Mouse (Mus musculus) limb, embryonic 12.5 days (tissue): Measurements from ENCODE around the gene Dicer1. TPM values are rescaled to one million over a fixed set of nuclear protein-coding genes. Genes with fewer than 3 reads are reported as not detected.

Source experiments
- ATAC-seq: fragments of 200-750 bp; cut with Nextera tagmentation; 2 replicates; pipeline ENCODE4 v1.8.0; 2017; ENCODE audit warnings: low read depth, moderate TSS enrichment; ENCODE audit not compliant: insufficient number of reproducible peaks, insufficient read depth, low FRiP score, low TSS enrichment
- H3K27ac ChIP-seq: fragments of 300-500 bp; sonication (generic); 2 replicates; pipeline ENCODE4 v1.5.1; 2016; ENCODE audit warnings: mild to moderate bottlenecking, moderate library complexity
- H3K27me3 ChIP-seq: fragments of 300-500 bp; sonication (generic); 2 replicates; pipeline ENCODE4 v1.6.1; 2016; ENCODE audit warnings: mild to moderate bottlenecking, moderate library complexity
- H3K36me3 ChIP-seq: fragments of 300-500 bp; sonication (generic); 2 replicates; pipeline ENCODE4 v1.6.1; 2016; ENCODE audit warnings: mild to moderate bottlenecking, moderate library complexity
- H3K4me1 ChIP-seq: fragments of 300-500 bp; sonication (generic); replicated peaks from 2 replicates; pipeline ENCODE4 v1.6.1; 2016
- H3K4me2 ChIP-seq: fragments of 300-500 bp; sonication (generic); 2 replicates; pipeline ENCODE4 v1.6.1; 2016; ENCODE audit warnings: mild to moderate bottlenecking, moderate library complexity
- H3K4me3 ChIP-seq: fragments of 300-500 bp; sonication (generic); replicated peaks from 2 replicates; pipeline ENCODE4 v1.5.1; 2016; ENCODE audit warnings: mild to moderate bottlenecking
- H3K9ac ChIP-seq: fragments of 300-500 bp; sonication (generic); replicated peaks from 2 replicates; pipeline ENCODE4 v1.6.1; 2016; ENCODE audit warnings: mild to moderate bottlenecking, moderate library complexity
- H3K9me3 ChIP-seq: fragments of 300-500 bp; sonication (generic); 2 replicates; pipeline ENCODE4 v1.6.1; 2016; ENCODE audit warnings: mild to moderate bottlenecking, moderate library complexity
- WGBS: fragments of 180-500 bp; shearing (Covaris S2); methylation state at CpG from one replicate; pipeline ENCODE4 v1.1.7; 2016; 5-methylcytosine and 5-hydroxymethylcytosine counted together
- polyA plus RNA-seq: library from polyadenylated mRNA; unstranded; fragments of >200 nt; fragmentation: Nextera tagmentation; extraction: Ambion mirVana; gene quantifications from 2 replicates; pipeline ENCODE4 v1.2.1, GENCODE M21; 2016

Dicer1 gene
- polyA plus RNA-seq = 56.2 and 57.6 TPM in 2 replicates

GRCm38 (mm10) chr12:104751814-104752765 lies at the start of gene Dicer1:
Gene Dicer1, minus strand, starts transcription at chr12:104751952.
- H3K9me3 ChIP-seq = no peaks in the 10 kb centered on the region
- under 1% methylated on average over 93 of the region's 94 CpGs for WGBS
- H3K36me3 ChIP-seq = peaks cover 13% of the 10 kb centered on the region
- peaks cover 31% of the 10 kb centered on the region for H3K4me1 ChIP-seq
- peak within 1 kb of the TSS; percentile 97 for H3K4me3 ChIP-seq
- H3K4me2 ChIP-seq = peak within 1 kb of the TSS; percentile 92
- ATAC-seq = peak; percentile 90
- H3K9ac ChIP-seq = peak within 1 kb of the TSS; percentile 94
- H3K27ac ChIP-seq = peak within 1 kb of the TSS; percentile 92
- no peaks in the 10 kb centered on the region for H3K27me3 ChIP-seq

- no peak overlapping the region for H3K9ac ChIP-seq
- ATAC-seq = no peak
- 95% methylated on average over 3 of the region's 3 CpGs for WGBS
- no peak overlapping the region for H3K4me3 ChIP-seq
- H3K27ac ChIP-seq = no peak overlapping the region
- H3K4me1 ChIP-seq = peaks cover 30% of the 10 kb centered on the region
- H3K9me3 ChIP-seq = peaks cover 20% of the 10 kb centered on the region
- H3K4me2 ChIP-seq = no peak overlapping the region
- H3K27me3 ChIP-seq = peaks cover 57% of the 10 kb centered on the region
- H3K36me3 ChIP-seq = peaks cover 37% of the 10 kb centered on the region
These were observed 47.6 kb upstream of the Dicer1 start for GRCm38 (mm10) chr12:104799365-104799764.

GRCm38 (mm10) chr12:104797905-104798304 lies 46.2 kb upstream of the Dicer1 start:
- Histone ChIP-seq H3K27me3 (peaks cover 51% of the 10 kb centered on the region), H3K4me1 (peaks cover 28% of the 10 kb centered on the region), H3K27ac (no peak overlapping the region), H3K9ac (no peak overlapping the region), H3K4me2 (no peak overlapping the region), H3K4me3 (no peak overlapping the region), H3K36me3 (peaks cover 37% of the 10 kb centered on the region), H3K9me3 (peaks cover 20% of the 10 kb centered on the region)
- ATAC-seq = no peak
- 94% methylated on average over 6 of the region's 6 CpGs for WGBS

- Histone ChIP-seq H3K4me1 (peaks cover 19% of the 10 kb centered on the region), H3K27me3 (peaks cover 42% of the 10 kb centered on the region), H3K9ac (no peak overlapping the region), H3K36me3 (peaks cover 40% of the 10 kb centered on the region), H3K4me3 (no peak overlapping the region), H3K27ac (no peak overlapping the region), H3K4me2 (no peak overlapping the region), H3K9me3 (peaks cover 20% of the 10 kb centered on the region)
- 86% methylated on average over 11 of the region's 11 CpGs for WGBS
- no peak for ATAC-seq
These were observed 45.1 kb upstream of the Dicer1 start for GRCm38 (mm10) chr12:104796635-104797378.

- Histone ChIP-seq H3K36me3 (peaks cover 54% of the 10 kb centered on the region), H3K4me2 (no peak overlapping the region), H3K9ac (no peak overlapping the region), H3K4me3 (no peak overlapping the region), H3K9me3 (peaks cover 20% of the 10 kb centered on the region), H3K4me1 (peaks cover 9% of the 10 kb centered on the region), H3K27me3 (peaks cover 29% of the 10 kb centered on the region), H3K27ac (no peak overlapping the region)
- whole genome bisulfite sequencing = 73% methylated on average over 5 of the region's 5 CpGs
- no peak for ATAC-seq
These were observed 43.2 kb upstream of the Dicer1 start for GRCm38 (mm10) chr12:104794957-104795356.

- Histone ChIP-seq H3K27ac (no peak overlapping the region), H3K36me3 (peaks cover 47% of the 10 kb centered on the region), H3K4me3 (no peak overlapping the region), H3K27me3 (peaks cover 29% of the 10 kb centered on the region), H3K9me3 (peaks cover 10% of the 10 kb centered on the region; the same call in 1 of the 2 replicates), H3K4me1 (peaks cover 9% of the 10 kb centered on the region), H3K4me2 (no peak overlapping the region), H3K9ac (no peak overlapping the region)
- ATAC-seq = no peak
- 28% methylated on average over 12 of the region's 12 CpGs for WGBS
These were observed 41.7 kb upstream of the Dicer1 start for GRCm38 (mm10) chr12:104793486-104793885.

GRCm38 (mm10) chr12:104777603-104778002 lies 25.9 kb upstream of the Dicer1 start:
- Histone ChIP-seq H3K4me3 (no peak overlapping the region), H3K9me3 (no peaks in the 10 kb centered on the region), H3K9ac (no peak overlapping the region), H3K27me3 (peaks cover 16% of the 10 kb centered on the region; the same call in 1 of the 2 replicates), H3K27ac (no peak overlapping the region), H3K4me1 (peaks cover 28% of the 10 kb centered on the region), H3K36me3 (peaks cover 54% of the 10 kb centered on the region), H3K4me2 (no peak overlapping the region)
- WGBS = 80% methylated on average over 1 of the region's 1 CpGs
- ATAC-seq = no peak

GRCm38 (mm10) chr12:104771941-104772340 lies 20.2 kb upstream of the Dicer1 start:
- Histone ChIP-seq H3K4me3 (no peak overlapping the region), H3K4me2 (no peak overlapping the region), H3K27ac (no peak overlapping the region), H3K9me3 (no peaks in the 10 kb centered on the region), H3K36me3 (peaks cover 26% of the 10 kb centered on the region), H3K9ac (no peak overlapping the region), H3K4me1 (peaks cover 51% of the 10 kb centered on the region), H3K27me3 (peaks cover 32% of the 10 kb centered on the region)
- WGBS = 86% methylated on average over 2 of the region's 2 CpGs
- no peak for ATAC-seq

- H3K4me3 ChIP-seq = no peak overlapping the region
- no peaks in the 10 kb centered on the region for H3K9me3 ChIP-seq
- peaks cover 60% of the 10 kb centered on the region for H3K4me1 ChIP-seq
- H3K27me3 ChIP-seq = peaks cover 38% of the 10 kb centered on the region
- H3K9ac ChIP-seq = no peak overlapping the region; the same call in 1 of the 2 replicates
- ATAC-seq = peak; percentile 61
- H3K4me2 ChIP-seq = peak overlapping the region; percentile 13; the same call in 1 of the 2 replicates
- H3K27ac ChIP-seq = peak overlapping the region; percentile 65
- 18% methylated on average over 10 of the region's 10 CpGs for WGBS
- peaks cover 9% of the 10 kb centered on the region for H3K36me3 ChIP-seq
These were observed 17.5 kb upstream of the Dicer1 start for GRCm38 (mm10) chr12:104769201-104769785.

- ATAC-seq = no peak
These were observed 15.4 kb upstream of the Dicer1 start for GRCm38 (mm10) chr12:104767183-104767582.

GRCm38 (mm10) chr12:104765761-104766160 lies 14.0 kb upstream of the Dicer1 start:
- Histone ChIP-seq H3K9ac (no peak overlapping the region), H3K27me3 (peaks cover 24% of the 10 kb centered on the region), H3K4me1 (peaks cover 57% of the 10 kb centered on the region), H3K27ac (no peak overlapping the region), H3K4me2 (no peak overlapping the region), H3K4me3 (no peak overlapping the region), H3K36me3 (0 out of 2 replicates have a peak, but pooled peaks cover 1% of the 10 kb centered on the region), H3K9me3 (no peaks in the 10 kb centered on the region)
- WGBS = 77% methylated on average over 7 of the region's 7 CpGs
- ATAC-seq = no peak

More at GRCm38 (mm10) chr12:104767183-104767582, 15.4 kb upstream of the Dicer1 start:
- peaks cover 36% of the 10 kb centered on the region for H3K27me3 ChIP-seq
- H3K9ac ChIP-seq = no peak overlapping the region
- no peak overlapping the region for H3K4me3 ChIP-seq
- no peaks in the 10 kb centered on the region for H3K9me3 ChIP-seq
- H3K4me1 ChIP-seq = peaks cover 57% of the 10 kb centered on the region
- 83% methylated on average over 4 of the region's 4 CpGs for WGBS
- no peak overlapping the region for H3K4me2 ChIP-seq
- peaks cover 9% of the 10 kb centered on the region; the same call in 1 of the 2 replicates for H3K36me3 ChIP-seq
- no peak overlapping the region for H3K27ac ChIP-seq
